Mouse (Mus musculus) small intestine, adult 2 months (tissue): ENCODE data around the gene Clec10a. TPM values are rescaled to one million over a fixed set of nuclear protein-coding genes. Genes with fewer than 3 reads are reported as not detected.

Experiments used
- H3K27ac ChIP-seq: fragments of 200-500 bp; 2 replicates; pipeline ENCODE4 v1.5.1; 2012; ENCODE audit warnings: low read depth, low read length, control low read depth, inconsistent platforms; ENCODE audit not compliant: insufficient read depth
- H3K27me3 ChIP-seq: fragments of 200-500 bp; 2 replicates; pipeline ENCODE4 v1.6.1; 2012; ENCODE audit warnings: mild to moderate bottlenecking, moderate library complexity, low read length, inconsistent platforms; ENCODE audit not compliant: control insufficient read depth, insufficient read depth
- H3K36me3 ChIP-seq: fragments of 200-500 bp; 2 replicates; pipeline ENCODE4 v1.6.1; 2012; ENCODE audit warnings: mild to moderate bottlenecking, low read length, control low read depth, inconsistent platforms; ENCODE audit not compliant: control insufficient read depth, insufficient read depth
- H3K4me1 ChIP-seq: fragments of 200-500 bp; 2 replicates; pipeline ENCODE4 v1.6.1; 2012; ENCODE audit warnings: low read length, inconsistent platforms, mixed read lengths; ENCODE audit not compliant: control insufficient read depth, insufficient read depth, insufficient read length
- H3K4me3 ChIP-seq: fragments of 200-500 bp; 2 replicates; pipeline ENCODE4 v1.5.1; 2012; ENCODE audit warnings: low read depth, mild to moderate bottlenecking, control low read depth, inconsistent platforms, low read length, moderate library complexity
- CTCF ChIP-seq: fragments of 200-500 bp; IDR thresholded peaks from 2 replicates; pipeline ENCODE4 v1.5.1; 2012; ENCODE audit warnings: low read depth, mild to moderate bottlenecking, control low read depth, inconsistent platforms, low read length, moderate library complexity, mixed read lengths; ENCODE audit not compliant: insufficient replicate concordance, insufficient read length; ENCODE audit errors: extremely low read depth
- POLR2A ChIP-seq: fragments of 200-500 bp; IDR thresholded peaks from 2 replicates; pipeline ENCODE4 v1.6.1; 2012; ENCODE audit warnings: low read depth, mild to moderate bottlenecking, control low read depth, inconsistent platforms, low read length, moderate library complexity
- WGBS: fragments of 180-500 bp; shearing (Covaris S2); methylation state at CpG from one replicate; pipeline ENCODE4 v1.1.7; 2018; 5-methylcytosine and 5-hydroxymethylcytosine counted together
- polyA plus RNA-seq: library from polyadenylated mRNA; depleted of rRNA; stranded (reverse); fragments of >200 nt; gene quantifications from 2 replicates; pipeline ENCODE4 v1.2.3, GENCODE M21; 2012; rRNA removed

The Clec10a gene
- polyA plus RNA-seq, 1 experiment, result 0.24 TPM

- Histone ChIP-seq H3K36me3 (no peaks in the 10 kb centered on the region), H3K4me3 (no peak overlapping the region), H3K27ac (no peak overlapping the region), H3K27me3 (no peaks in the 10 kb centered on the region), H3K4me1 (peaks cover 32% of the 10 kb centered on the region)
- TF ChIP-seq POLR2A (no peak), CTCF (no peak)
- 80% methylated on average over 3 of the region's 3 CpGs for WGBS
Measured at GRCm38 (mm10) chr11:70216103-70216502, 60.1 kb downstream of the Clec10a start.

GRCm38 (mm10) chr11:70218039-70218438 is 62.0 kb downstream of the Clec10a start:
- TF ChIP-seq CTCF (no peak), POLR2A (no peak)
- 24% methylated on average over 4 of the region's 4 CpGs for WGBS

GRCm38 (mm10) chr11:70218741-70219470 is 62.9 kb downstream of the Clec10a start:
- WGBS, result 64% methylated on average over 15 of the region's 15 CpGs
- no peaks in the 10 kb centered on the region for H3K36me3 ChIP-seq
- TF ChIP-seq POLR2A (no peak), CTCF (no peak)
- peaks cover 38% of the 10 kb centered on the region for H3K4me1 ChIP-seq
- no peak overlapping the region for H3K27ac ChIP-seq
- no peak overlapping the region for H3K4me3 ChIP-seq
- H3K27me3 ChIP-seq, result no peaks in the 10 kb centered on the region

More at GRCm38 (mm10) chr11:70218039-70218438, 62.0 kb downstream of the Clec10a start:
- no peaks in the 10 kb centered on the region for H3K27me3 ChIP-seq
- no peaks in the 10 kb centered on the region for H3K36me3 ChIP-seq
- no peak overlapping the region for H3K4me3 ChIP-seq
- H3K4me1 ChIP-seq, result peaks cover 36% of the 10 kb centered on the region
- peak overlapping the region; percentile 12; the same call in 1 of the 2 replicates for H3K27ac ChIP-seq

- no peaks in the 10 kb centered on the region for H3K36me3 ChIP-seq
- no peak overlapping the region for H3K27ac ChIP-seq
- peaks cover 32% of the 10 kb centered on the region for H3K4me1 ChIP-seq
- no peaks in the 10 kb centered on the region for H3K27me3 ChIP-seq
- 33% methylated on average over 7 of the region's 7 CpGs for WGBS
- TF ChIP-seq POLR2A (no peak), CTCF (no peak)
- peak overlapping the region; percentile 72 for H3K4me3 ChIP-seq
Measured at GRCm38 (mm10) chr11:70219873-70220272, 63.9 kb downstream of the Clec10a start.

- TF ChIP-seq POLR2A (no peak), CTCF (no peak)
- no peaks in the 10 kb centered on the region for H3K27me3 ChIP-seq
- peak overlapping the region; percentile 72 for H3K4me3 ChIP-seq
- peak overlapping the region; percentile 73 for H3K27ac ChIP-seq
- no peaks in the 10 kb centered on the region for H3K36me3 ChIP-seq
- WGBS, result 3% methylated on average over 24 of the region's 24 CpGs
- H3K4me1 ChIP-seq, result peaks cover 32% of the 10 kb centered on the region
Measured at GRCm38 (mm10) chr11:70220323-70220722, 64.3 kb downstream of the Clec10a start.

Other genes with a start within 250 kb of the Clec10a start
- gene Gps2, start 242.3 kb upstream of the Clec10a start, polyA plus RNA-seq, result 57.4 and 104 TPM in 2 replicates
- gene Eif5a, start 234.2 kb upstream of the Clec10a start, polyA plus RNA-seq, result 136 and 230 TPM in 2 replicates
- gene Ybx2, start 220.4 kb upstream of the Clec10a start, polyA plus RNA-seq, result 10.6 and 11.4 TPM in 2 replicates
- 11.2 and 12.9 TPM in 2 replicates for gene Slc2a4, start 208.0 kb upstream of the Clec10a start, polyA plus RNA-seq
- 521 and 1,844 TPM in 2 replicates for gene Cldn7, start 191.4 kb upstream of the Clec10a start, polyA plus RNA-seq
- 59.7 and 116 TPM in 2 replicates for gene Ctdnep1, start 175.0 kb upstream of the Clec10a start, polyA plus RNA-seq
- gene Elp5, start 173.7 kb upstream of the Clec10a start, polyA plus RNA-seq, result 24.4 and 37.8 TPM in 2 replicates
- 211 and 564 TPM in 2 replicates for gene Gabarap, start 165.1 kb upstream of the Clec10a start, polyA plus RNA-seq
- 5.7 and 12.4 TPM in 2 replicates for gene Phf23, start 160.4 kb upstream of the Clec10a start, polyA plus RNA-seq
- 5.2 and 7.4 TPM in 2 replicates for gene Dvl2, start 155.6 kb upstream of the Clec10a start, polyA plus RNA-seq
- gene Acadvl, start 140.8 kb upstream of the Clec10a start, polyA plus RNA-seq, result 65.6 and 109 TPM in 2 replicates
- 5.3 and 5.5 TPM in 2 replicates for gene Dlg4, start 139.3 kb upstream of the Clec10a start, polyA plus RNA-seq
- gene Asgr1, start 102.1 kb upstream of the Clec10a start, polyA plus RNA-seq, result not detected in 2 replicates
- gene Asgr2, start 63.6 kb upstream of the Clec10a start, polyA plus RNA-seq, result 0.16 and 0.30 TPM in 2 replicates
- gene Mgl2, start 25.9 kb upstream of the Clec10a start, polyA plus RNA-seq, result 0.93 and 1.6 TPM in 2 replicates
- gene Slc16a11, start 56.6 kb downstream of the Clec10a start, polyA plus RNA-seq, result 6.6 and 12.7 TPM in 2 replicates
- 3.2 and 4.7 TPM in 2 replicates for gene Slc16a13, start 64.9 kb downstream of the Clec10a start, polyA plus RNA-seq
- gene Bcl6b, start 73.6 kb downstream of the Clec10a start, polyA plus RNA-seq, result 0.98 and 2.2 TPM in 2 replicates
- 25.2 and 45.3 TPM in 2 replicates for gene 0610010K14Rik, start 81.7 kb downstream of the Clec10a start, polyA plus RNA-seq
- 2.6 and 4.4 TPM in 2 replicates for gene Gm21988, start 83.6 kb downstream of the Clec10a start, polyA plus RNA-seq
- 86.6 and 182 TPM in 2 replicates for gene Rnasek, start 83.6 kb downstream of the Clec10a start, polyA plus RNA-seq
- gene Alox12, start 99.2 kb downstream of the Clec10a start, polyA plus RNA-seq, result 0.62 and 1.6 TPM in 2 replicates
- gene Alox12e, start 166.4 kb downstream of the Clec10a start, polyA plus RNA-seq, result 0.24 and 0.51 TPM in 2 replicates
- 3.2 and 8.7 TPM in 2 replicates for gene Alox15, start 195.8 kb downstream of the Clec10a start, polyA plus RNA-seq